8 mouse cellular contexts compared by ENCODE assay signal in the genomic region with DNA sequence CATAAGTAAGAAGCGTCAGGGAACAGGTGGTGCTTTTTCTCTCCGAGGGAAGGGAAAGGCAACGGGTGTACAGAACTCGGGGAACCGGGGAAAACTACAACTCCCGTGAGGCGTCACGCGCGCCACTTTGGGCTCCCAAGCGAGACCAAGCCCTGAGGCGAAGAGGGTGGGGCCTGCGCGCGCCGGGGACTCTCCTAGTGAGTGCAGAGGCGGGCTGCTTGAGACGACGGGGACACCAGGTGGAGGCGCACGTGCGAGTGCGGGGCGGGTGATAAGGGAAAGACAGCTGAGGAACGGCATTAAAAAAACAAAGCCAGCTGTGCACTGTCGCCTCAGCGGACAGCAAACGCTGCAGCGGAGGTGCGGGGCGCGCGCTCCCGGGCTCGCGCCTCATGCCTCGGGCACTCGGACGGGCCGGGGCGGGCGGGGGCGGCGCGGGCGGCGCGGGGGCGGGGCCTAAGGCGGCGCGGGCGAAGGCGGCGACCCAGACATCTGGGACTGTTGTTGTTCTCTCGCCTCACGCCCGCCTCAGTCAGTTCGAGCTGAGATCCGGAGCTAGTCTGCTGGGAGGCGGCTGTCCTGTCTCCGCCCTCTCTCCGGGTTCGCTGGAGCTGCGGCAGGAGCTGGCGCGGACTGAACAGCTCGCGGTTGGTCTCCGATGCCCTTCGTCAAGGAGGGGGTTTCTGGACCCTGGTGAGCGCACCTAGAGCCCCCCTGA. TPM values are rescaled to one million over a fixed set of nuclear protein-coding genes. Genes with fewer than 3 reads are reported as not detected.
DNase-seq lines count a peak whose midpoint lies in the region; ATAC-seq and TF ChIP-seq lines count a peak whose summit lies in the region.

A gene (plus strand): TSS at position 237 of the 718 bp plus-strand sequence.

- TF ChIP-seq CTCF in ES-Bruce4 (IDR thresholded peaks at IDR 0.05; ENCODE audit: low read depth, low read length) = no peak
- TF ChIP-seq CTCF in liver, postnatal 0 days (IDR thresholded peaks at IDR 0.05; ENCODE audit: low read depth) = peak; percentile 14; the same call in 1 of the 2 replicates

- peak; percentile 95 for ATAC-seq in cerebellum, adult (ENCODE audit: insufficient number of reproducible peaks, low FRiP score, low TSS enrichment)
- ATAC-seq in forebrain, embryonic 13.5 days = peak; percentile 99
- peak; percentile 97 for ATAC-seq in liver, postnatal 0 days
- peak; percentile 97 for ATAC-seq in neural tube, embryonic 14.5 days (ENCODE audit: low read depth)

- H3K27me3 ChIP-seq in ES-Bruce4 (ENCODE audit: control insufficient read depth, insufficient read depth, low read length, poor library complexity, severe bottlenecking) = no peaks in the 10 kb centered on the region
- H3K27me3 ChIP-seq in forebrain, embryonic 13.5 days = no peaks in the 10 kb centered on the region
- H3K27me3 ChIP-seq in liver, postnatal 0 days (ENCODE audit: insufficient read depth, low read length) = no peaks in the 10 kb centered on the region
- no peaks in the 10 kb centered on the region for H3K27me3 ChIP-seq in neural tube, embryonic 14.5 days (ENCODE audit: control insufficient read depth, insufficient read depth, low read length)

- peak; percentile 43; the same call in 1 of the 2 replicates for TF ChIP-seq EP300 in ES-Bruce4 (IDR thresholded peaks at IDR 0.05; ENCODE audit: insufficient read depth, low read depth, low read length)
- TF ChIP-seq EP300 in liver, postnatal 0 days (IDR thresholded peaks at IDR 0.05; ENCODE audit: low read depth) = no peak

- H3K4me1 ChIP-seq in ES-Bruce4 (ENCODE audit: control insufficient read depth, insufficient read depth, low read length) = no peaks in the 10 kb centered on the region
- H3K4me1 ChIP-seq in forebrain, embryonic 13.5 days = peaks cover 12% of the 10 kb centered on the region
- H3K4me1 ChIP-seq in liver, postnatal 0 days (ENCODE audit: insufficient read depth) = peaks cover 9% of the 10 kb centered on the region
- peaks cover 3% of the 10 kb centered on the region; the same call in 1 of the 2 replicates for H3K4me1 ChIP-seq in neural tube, embryonic 14.5 days (ENCODE audit: control insufficient read depth, insufficient read depth, low read length)

- intact Hi-C loops in heart, postnatal 10 days (cut with DNase I) = no loop called here

- H3K9ac ChIP-seq in ES-Bruce4 (ENCODE audit: low read depth, poor library complexity, severe bottlenecking) = peak within 1 kb of the TSS; percentile 61
- peak within 1 kb of the TSS; percentile 94 for H3K9ac ChIP-seq in forebrain, embryonic 13.5 days
- peak within 1 kb of the TSS; percentile 85 for H3K9ac ChIP-seq in liver, postnatal 0 days (replicated peaks)
- peak within 1 kb of the TSS; percentile 84 for H3K9ac ChIP-seq in neural tube, embryonic 14.5 days (replicated peaks; ENCODE audit: low read depth, low read length)

- H3K4me3 ChIP-seq in ES-Bruce4 (ENCODE audit: low read depth, low read length) = peak within 1 kb of the TSS; percentile 92
- H3K4me3 ChIP-seq in forebrain, embryonic 13.5 days = peak within 1 kb of the TSS; percentile 88
- H3K4me3 ChIP-seq in liver, postnatal 0 days (ENCODE audit: low read depth, low read length) = peak within 1 kb of the TSS; percentile 93
- peak within 1 kb of the TSS; percentile 89 for H3K4me3 ChIP-seq in neural tube, embryonic 14.5 days (ENCODE audit: low read depth, low read length)

- no peaks in the 10 kb centered on the region for H3K36me3 ChIP-seq in ES-Bruce4 (ENCODE audit: control insufficient read depth, insufficient read depth, low read length, poor library complexity, severe bottlenecking)
- no peaks in the 10 kb centered on the region for H3K36me3 ChIP-seq in forebrain, embryonic 13.5 days (ENCODE audit: poor library complexity, severe bottlenecking)
- H3K36me3 ChIP-seq in liver, postnatal 0 days (replicated peaks; ENCODE audit: insufficient read depth, low read length) = no peaks in the 10 kb centered on the region
- no peaks in the 10 kb centered on the region for H3K36me3 ChIP-seq in neural tube, embryonic 14.5 days (ENCODE audit: control insufficient read depth, insufficient read depth, low read length)

- peak within 1 kb of the TSS; percentile 96 for H3K4me2 ChIP-seq in forebrain, embryonic 13.5 days
- peak within 1 kb of the TSS; percentile 100 for H3K4me2 ChIP-seq in liver, postnatal 0 days (ENCODE audit: low read depth, low read length)
- H3K4me2 ChIP-seq in neural tube, embryonic 14.5 days (ENCODE audit: low read depth, low read length) = peak within 1 kb of the TSS; percentile 69

- no peaks in the 10 kb centered on the region for H3K9me3 ChIP-seq in ES-Bruce4 (replicated peaks; ENCODE audit: control insufficient read depth, insufficient read depth, low read length, poor library complexity, severe bottlenecking)
- H3K9me3 ChIP-seq in forebrain, embryonic 13.5 days (replicated peaks) = no peaks in the 10 kb centered on the region
- H3K9me3 ChIP-seq in liver, postnatal 0 days (ENCODE audit: low read length) = no peaks in the 10 kb centered on the region
- no peaks in the 10 kb centered on the region for H3K9me3 ChIP-seq in neural tube, embryonic 14.5 days (ENCODE audit: control insufficient read depth, low read length)

- TF ChIP-seq POLR2A in ES-Bruce4 (IDR thresholded peaks at IDR 0.05; ENCODE audit: insufficient read depth, low read length) = no peak

- peak within 1 kb of the TSS; percentile 47 for H3K27ac ChIP-seq in ES-Bruce4 (ENCODE audit: insufficient read depth, low read length)
- peak within 1 kb of the TSS; percentile 85 for H3K27ac ChIP-seq in forebrain, embryonic 13.5 days
- peak within 1 kb of the TSS; percentile 97 for H3K27ac ChIP-seq in liver, postnatal 0 days (ENCODE audit: low read depth)
- H3K27ac ChIP-seq in neural tube, embryonic 14.5 days (ENCODE audit: low read depth, low read length) = peak within 1 kb of the TSS; percentile 89

- DNase-seq in heart, postnatal 10 days = peak; percentile 96 to 97
- peak; percentile 82 for DNase-seq in large intestine, adult 2 months (ENCODE audit: low read depth, low spot score)
- DNase-seq in liver, postnatal 0 days = peak; percentile 98
- peak; percentile 96 for DNase-seq in testis, postnatal 10 days (ENCODE audit: low spot score)

- under 1% methylated on average over 71 of the region's 72 CpGs for WGBS in forebrain, embryonic 13.5 days
- WGBS in large intestine, adult 2 months = 1% methylated on average over 72 of the region's 72 CpGs
- under 1% methylated on average over 58 of the region's 72 CpGs for WGBS in liver, postnatal 0 days (ENCODE audit: insufficient replicate concordance)
- WGBS in neural tube, embryonic 14.5 days = under 1% methylated on average over 72 of the region's 72 CpGs

RNA-seq across cellular contexts. Expression of the gene that starts here (rescaled TPM):
- polyA plus RNA-seq in ES-Bruce4 (2011; ENCODE audit: insufficient read depth, insufficient read length, low read depth, missing spikeins) = 6.1 and 8.6 TPM in 2 replicates
- polyA plus RNA-seq in forebrain, embryonic 13.5 days (2015; fragmentation: Nextera tagmentation; extraction: Ambion mirVana) = 9.5 and 10.3 TPM in 2 replicates
- total RNA-seq in heart, postnatal 10 days (2021) = 1 to 10 TPM; 6.9 to 7.0 TPM
- polyA plus RNA-seq in large intestine, adult 2 months (2012; rRNA removed) = 1.2 and 2.6 TPM in 2 replicates
- 0.91 and 0.96 TPM in 2 replicates for polyA plus RNA-seq in liver, postnatal 0 days (2015; fragmentation: Nextera tagmentation; extraction: Ambion mirVana)
- polyA plus RNA-seq in neural tube, embryonic 14.5 days (2014; fragmentation: Nextera tagmentation; extraction: Ambion mirVana) = 31.0 and 38.5 TPM in 2 replicates

Comparison
In these comparisons a context has a peak if more than half of its experiments do, and no peak if none do; other contexts are left out.
1. Peak in every context shown above with its lines: DNase-seq, ATAC-seq, H3K4me3 ChIP-seq and H3K27ac ChIP-seq.
2. Peak in DNase-seq, ATAC-seq, H3K4me3 ChIP-seq, H3K27ac ChIP-seq, H3K9ac ChIP-seq and H3K4me2 ChIP-seq in liver, postnatal 0 days; RNA of the gene not detected or under 1 TPM.
3. H3K27ac ChIP-seq: peak in every context shown above with its lines; median percentile 97 in liver, postnatal 0 days; 89 in neural tube, embryonic 14.5 days; 85 in forebrain, embryonic 13.5 days; 47 in ES-Bruce4.